Mouse (Mus musculus) heart, postnatal 0 days (tissue): ENCODE results near the gene Guca1a. TPM values are rescaled to one million over a fixed set of nuclear protein-coding genes. Genes with fewer than 3 reads are reported as not detected.

Experiments
- ATAC-seq: fragments of 200-750 bp; cut with Nextera tagmentation; 2 replicates; pipeline ENCODE4 v1.8.0; 2017; ENCODE audit warnings: low read depth, moderate number of reproducible peaks, moderate library complexity; ENCODE audit not compliant: insufficient read depth
- DNase-seq: peaks from one replicate; pipeline ENCODE4 v3.0.0-alpha.2; 2016; ENCODE audit warnings: low spot score
- H3K27ac ChIP-seq: fragments of 300-500 bp; sonication (generic); 2 replicates; pipeline ENCODE4 v1.5.1; 2014; ENCODE audit warnings: low read depth, mild to moderate bottlenecking
- H3K27me3 ChIP-seq: fragments of 300-500 bp; sonication (generic); 2 replicates; pipeline ENCODE4 v1.6.1; 2014; ENCODE audit warnings: low read length, mixed read lengths; ENCODE audit not compliant: control insufficient read depth, insufficient read depth
- H3K36me3 ChIP-seq: fragments of 300-500 bp; sonication (generic); replicated peaks from 2 replicates; pipeline ENCODE4 v1.6.1; 2014; ENCODE audit warnings: low read length, mixed read lengths; ENCODE audit not compliant: control insufficient read depth, insufficient read depth
- H3K4me1 ChIP-seq: fragments of 300-500 bp; sonication (generic); 2 replicates; pipeline ENCODE4 v1.6.1; 2014; ENCODE audit warnings: antibody characterized with exemption; ENCODE audit not compliant: control insufficient read depth, insufficient read depth
- H3K4me2 ChIP-seq: fragments of 300-500 bp; sonication (generic); 2 replicates; pipeline ENCODE4 v1.6.1; 2014; ENCODE audit warnings: low read depth, mild to moderate bottlenecking, low read length, moderate library complexity
- H3K4me3 ChIP-seq: fragments of 300-500 bp; sonication (generic); 2 replicates; pipeline ENCODE4 v1.5.1; 2014; ENCODE audit warnings: low read depth, low read length
- H3K9ac ChIP-seq: fragments of 300-500 bp; sonication (generic); replicated peaks from 2 replicates; pipeline ENCODE4 v1.6.1; 2014; ENCODE audit warnings: low read depth, low read length, mixed read lengths
- H3K9me3 ChIP-seq: fragments of 300-500 bp; sonication (generic); replicated peaks from 2 replicates; pipeline ENCODE4 v1.6.1; 2016; ENCODE audit warnings: low read length; ENCODE audit not compliant: control insufficient read depth
- CTCF ChIP-seq: IDR thresholded peaks from 2 replicates; pipeline ENCODE4 v1.5.1; 2016; ENCODE audit warnings: antibody characterized with exemption, control low read depth, low read depth
- EP300 ChIP-seq: IDR thresholded peaks from 2 replicates; pipeline ENCODE4 v1.6.1; 2016; ENCODE audit warnings: antibody characterized with exemption, low read depth
- WGBS: fragments of 180-500 bp; shearing (Covaris S2); extraction: QIAGEN DNeasy Blood & Tissue Kit; methylation state at CpG from one replicate; pipeline ENCODE4 v1.1.7; 2014; 5-methylcytosine and 5-hydroxymethylcytosine counted together
- polyA plus RNA-seq: library from polyadenylated mRNA; unstranded; fragments of >200 nt; fragmentation: Nextera tagmentation; extraction: Ambion mirVana; gene quantifications from 2 replicates; pipeline ENCODE4 v1.2.1, GENCODE M21; 2015
- total RNA-seq: library from RNA; depleted of rRNA; stranded (reverse); fragments of >200 nt; gene quantifications from 2 replicates; pipeline ENCODE4 v1.2.3, GENCODE M21; 2014; ENCODE audit warnings: low replicate concordance

Guca1a gene
- total and polyA plus RNA-seq, 2 experiments from 2014 or later: 1.0 TPM; not detected in 1

- no peaks in the 10 kb centered on the region for H3K4me1 ChIP-seq
- no peak for DNase-seq
Observed at GRCm38 (mm10) chr17:47386649-47387048, 13.7 kb downstream of the Guca1a start.

GRCm38 (mm10) chr17:47385145-47385544 lies 15.2 kb downstream of the Guca1a start, which contains the start of gene Guca1b:
Gene Guca1b (plus strand): TSS chr17:47385393.
- no peaks in the 10 kb centered on the region for H3K27me3 ChIP-seq
- no peak within 1 kb of the TSS for H3K4me2 ChIP-seq
- TF ChIP-seq EP300: no peak
- no peak for TF ChIP-seq CTCF
- 44% methylated on average over 10 of the region's 10 CpGs for WGBS
- no peak within 1 kb of the TSS for H3K9ac ChIP-seq
- no peaks in the 10 kb centered on the region for H3K4me1 ChIP-seq
- H3K27ac ChIP-seq: no peak within 1 kb of the TSS
- ATAC-seq (no peak), DNase-seq (no peak)
- H3K9me3 ChIP-seq: no peaks in the 10 kb centered on the region
- peaks cover 14% of the 10 kb centered on the region for H3K36me3 ChIP-seq
- H3K4me3 ChIP-seq: no peak within 1 kb of the TSS

More at GRCm38 (mm10) chr17:47386649-47387048, 13.7 kb downstream of the Guca1a start:
- peaks cover 2% of the 10 kb centered on the region; the same call in 1 of the 2 replicates for H3K27me3 ChIP-seq
- no peak overlapping the region for H3K4me3 ChIP-seq
- H3K36me3 ChIP-seq: no peaks in the 10 kb centered on the region; the same call in 1 of the 2 replicates
- no peak overlapping the region for H3K9ac ChIP-seq
- 66% methylated on average over 4 of the region's 4 CpGs for WGBS
- H3K9me3 ChIP-seq: no peaks in the 10 kb centered on the region
- H3K27ac ChIP-seq: no peak overlapping the region
- no peak for ATAC-seq
- no peak overlapping the region for H3K4me2 ChIP-seq
- peak; percentile 69 for TF ChIP-seq CTCF
- no peak for TF ChIP-seq EP300

- no peak for DNase-seq
- ATAC-seq: no peak
- WGBS: 91% methylated on average over 3 of the region's 3 CpGs
Observed at GRCm38 (mm10) chr17:47384064-47384463, 16.3 kb downstream of the Guca1a start.

GRCm38 (mm10) chr17:47383266-47383665 lies 17.1 kb downstream of the Guca1a start:
- no peak overlapping the region for H3K4me2 ChIP-seq
- TF ChIP-seq CTCF (no peak), EP300 (no peak)
- no peak overlapping the region for H3K9ac ChIP-seq
- DNase-seq: no peak
- WGBS: 85% methylated on average over 4 of the region's 4 CpGs
- H3K9me3 ChIP-seq: no peaks in the 10 kb centered on the region
- no peak overlapping the region for H3K4me3 ChIP-seq
- no peak for ATAC-seq
- H3K27ac ChIP-seq: no peak overlapping the region
- H3K36me3 ChIP-seq: peaks cover 31% of the 10 kb centered on the region
- H3K4me1 ChIP-seq: no peaks in the 10 kb centered on the region
- H3K27me3 ChIP-seq: no peaks in the 10 kb centered on the region

More at GRCm38 (mm10) chr17:47384064-47384463, 16.3 kb downstream of the Guca1a start:
- Histone ChIP-seq H3K36me3 (peaks cover 24% of the 10 kb centered on the region), H3K4me3 (no peak overlapping the region), H3K9ac (no peak overlapping the region), H3K4me2 (no peak overlapping the region), H3K27ac (no peak overlapping the region), H3K9me3 (no peaks in the 10 kb centered on the region), H3K27me3 (no peaks in the 10 kb centered on the region), H3K4me1 (no peaks in the 10 kb centered on the region)
- TF ChIP-seq CTCF (0 out of 2 replicates have a peak, but pooled peaks have one; percentile 3), EP300 (no peak)

- no peak overlapping the region for H3K9ac ChIP-seq
- TF ChIP-seq CTCF (no peak), EP300 (no peak)
- H3K4me2 ChIP-seq: no peak overlapping the region
- DNase-seq: no peak
- no peaks in the 10 kb centered on the region for H3K4me1 ChIP-seq
- no peak overlapping the region for H3K27ac ChIP-seq
- H3K27me3 ChIP-seq: no peaks in the 10 kb centered on the region
- no peaks in the 10 kb centered on the region for H3K9me3 ChIP-seq
- H3K4me3 ChIP-seq: no peak overlapping the region
- 76% methylated on average over 11 of the region's 11 CpGs for WGBS
- H3K36me3 ChIP-seq: peaks cover 45% of the 10 kb centered on the region
- ATAC-seq: no peak
Observed at GRCm38 (mm10) chr17:47381917-47382316, 18.5 kb downstream of the Guca1a start.

- H3K4me1 ChIP-seq: no peaks in the 10 kb centered on the region
- peaks cover 79% of the 10 kb centered on the region for H3K36me3 ChIP-seq
- no peak for DNase-seq
- no peak overlapping the region for H3K4me3 ChIP-seq
- H3K4me2 ChIP-seq: no peak overlapping the region
- ATAC-seq: no peak
- 86% methylated on average over 15 of the region's 15 CpGs for WGBS
- no peak overlapping the region for H3K9ac ChIP-seq
- H3K9me3 ChIP-seq: no peaks in the 10 kb centered on the region
- H3K27ac ChIP-seq: no peak overlapping the region
- no peaks in the 10 kb centered on the region for H3K27me3 ChIP-seq
- TF ChIP-seq CTCF: no peak
- TF ChIP-seq EP300: no peak
Observed at GRCm38 (mm10) chr17:47378133-47378532, 22.3 kb downstream of the Guca1a start.
